Mouse (Mus musculus) lung, embryonic 15.5 days (tissue): ENCODE data around the gene Rapgef5. TPM values are rescaled to one million over a fixed set of nuclear protein-coding genes. Genes with fewer than 3 reads are reported as not detected.
A peak's percentile ranks its signal among the peaks of the same experiment; 100 is the strongest.

Experiments used
- ATAC-seq: fragments of 200-750 bp; cut with Nextera tagmentation; 2 replicates; pipeline ENCODE4 v1.8.0; 2017; ENCODE audit warnings: moderate number of reproducible peaks, borderline replicate concordance; ENCODE audit not compliant: low FRiP score, low TSS enrichment; ENCODE audit errors: extremely low read depth
- H3K27ac ChIP-seq: fragments of 300-500 bp; sonication (generic); 2 replicates; pipeline ENCODE4 v1.5.1; 2015; ENCODE audit warnings: moderate library complexity, mild to moderate bottlenecking, inconsistent platforms
- H3K27me3 ChIP-seq: fragments of 300-500 bp; sonication (generic); 2 replicates; pipeline ENCODE4 v1.6.1; 2015; ENCODE audit warnings: inconsistent platforms
- H3K36me3 ChIP-seq: fragments of 300-500 bp; sonication (generic); 2 replicates; pipeline ENCODE4 v1.6.1; 2015; ENCODE audit warnings: inconsistent platforms
- H3K4me1 ChIP-seq: fragments of 300-500 bp; sonication (generic); 2 replicates; pipeline ENCODE4 v1.6.1; 2015; ENCODE audit warnings: inconsistent platforms
- H3K4me2 ChIP-seq: fragments of 300-500 bp; sonication (generic); 2 replicates; pipeline ENCODE4 v1.6.1; 2015; ENCODE audit warnings: inconsistent platforms, mild to moderate bottlenecking, moderate library complexity
- H3K4me3 ChIP-seq: fragments of 300-500 bp; sonication (generic); 2 replicates; pipeline ENCODE4 v1.5.1; 2015; ENCODE audit warnings: mild to moderate bottlenecking, inconsistent platforms
- H3K9ac ChIP-seq: fragments of 300-500 bp; sonication (generic); 2 replicates; pipeline ENCODE4 v1.6.1; 2015; ENCODE audit warnings: inconsistent platforms
- H3K9me3 ChIP-seq: fragments of 300-500 bp; sonication (generic); 2 replicates; pipeline ENCODE4 v1.6.1; 2016; ENCODE audit warnings: inconsistent platforms
- WGBS: fragments of 180-500 bp; shearing (Covaris S2); methylation state at CpG from one replicate; pipeline ENCODE4 v1.1.7; 2015; 5-methylcytosine and 5-hydroxymethylcytosine counted together
- polyA plus RNA-seq: library from polyadenylated mRNA; unstranded; fragments of >200 nt; fragmentation: Nextera tagmentation; extraction: Ambion mirVana; gene quantifications from 2 replicates; pipeline ENCODE4 v1.2.1, GENCODE M21; 2015

Gene Rapgef5
- polyA plus RNA-seq, 1 experiment from 2014 or later = 25.3 TPM

DNA sequence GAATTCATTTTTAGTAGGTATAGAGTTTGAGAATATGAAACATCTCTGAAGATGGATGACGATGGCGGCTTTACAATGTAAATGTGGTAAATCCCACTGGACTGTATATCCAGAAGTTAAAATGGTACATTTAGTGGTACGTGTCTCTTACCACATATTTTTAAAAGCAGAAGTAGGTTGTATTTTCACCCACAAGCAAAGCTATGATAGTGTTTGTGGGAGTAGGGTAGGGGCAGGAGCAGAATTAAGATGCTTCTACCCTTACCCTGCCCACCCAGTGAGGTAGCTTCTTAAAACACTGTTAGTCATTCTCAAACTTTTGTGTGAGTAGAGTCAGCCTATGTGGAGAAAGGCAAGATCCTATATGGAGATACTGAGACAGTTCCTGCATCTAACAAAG, 13.4 kb upstream of the Rapgef5 start:
- no peak overlapping the region for H3K4me3 ChIP-seq
- ATAC-seq = no peak
- H3K27me3 ChIP-seq = no peaks in the 10 kb centered on the region
- H3K36me3 ChIP-seq = no peaks in the 10 kb centered on the region
- H3K4me2 ChIP-seq = no peak overlapping the region
- WGBS = 95% methylated on average over 3 of the region's 3 CpGs
- no peak overlapping the region for H3K9ac ChIP-seq
- no peaks in the 10 kb centered on the region for H3K9me3 ChIP-seq
- no peak overlapping the region for H3K27ac ChIP-seq
- 0 out of 2 replicates have a peak, but pooled peaks cover 5% of the 10 kb centered on the region for H3K4me1 ChIP-seq

DNA sequence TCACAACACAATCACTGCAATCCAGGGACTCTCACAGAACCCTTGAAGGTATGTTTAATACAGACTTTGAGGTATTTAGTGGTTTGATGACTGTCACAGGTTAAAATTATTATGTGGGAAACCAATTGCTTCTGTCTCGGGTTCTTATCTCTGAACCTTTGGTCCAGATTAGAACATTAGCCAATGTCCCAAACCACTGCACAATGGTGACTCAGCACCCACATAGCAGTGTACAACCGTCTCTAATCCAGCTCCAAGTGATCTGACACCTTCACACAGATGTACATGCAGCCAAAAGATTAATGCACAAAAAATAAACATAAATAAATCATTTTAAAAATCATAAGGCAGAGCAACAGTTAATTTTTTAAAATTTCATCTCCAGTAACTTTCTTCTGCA, 11.1 kb upstream of the Rapgef5 start:
- ATAC-seq = no peak
- WGBS = 62% methylated on average over 2 of the region's 2 CpGs

DNA sequence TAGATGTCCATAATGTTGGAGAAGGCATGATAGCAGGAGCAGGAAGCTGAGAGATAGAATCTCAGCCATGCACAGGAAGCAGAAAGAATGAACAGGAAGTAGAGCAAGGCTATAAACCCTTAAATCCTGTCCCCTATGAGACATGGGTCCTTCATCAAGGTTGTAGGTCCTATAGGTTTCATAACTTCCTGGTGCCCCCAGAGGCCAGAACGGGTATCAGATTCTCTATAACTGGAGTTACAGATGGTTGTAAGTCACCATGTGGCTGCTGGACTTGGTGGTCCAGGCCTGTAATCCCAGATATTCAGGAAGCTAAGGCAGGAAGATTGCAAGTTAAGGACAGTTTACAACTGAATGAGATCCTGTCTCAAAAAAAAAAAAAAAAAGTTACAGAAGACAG, 8.5 kb upstream of the Rapgef5 start:
- no peak overlapping the region for H3K27ac ChIP-seq
- no peak overlapping the region for H3K4me3 ChIP-seq
- no peak for ATAC-seq
- no peaks in the 10 kb centered on the region for H3K9me3 ChIP-seq
- no peaks in the 10 kb centered on the region for H3K4me1 ChIP-seq
- no peak overlapping the region for H3K4me2 ChIP-seq
- H3K27me3 ChIP-seq = no peaks in the 10 kb centered on the region
- 63% methylated on average over 1 of the region's 1 CpGs for WGBS
- H3K36me3 ChIP-seq = no peaks in the 10 kb centered on the region
- H3K9ac ChIP-seq = no peak overlapping the region

More for the DNA sequence above, 11.1 kb upstream of the Rapgef5 start:
- H3K36me3 ChIP-seq = no peaks in the 10 kb centered on the region
- no peak overlapping the region for H3K27ac ChIP-seq
- H3K4me1 ChIP-seq = 0 out of 2 replicates have a peak, but pooled peaks cover 5% of the 10 kb centered on the region
- H3K4me3 ChIP-seq = no peak overlapping the region
- H3K9me3 ChIP-seq = no peaks in the 10 kb centered on the region
- H3K4me2 ChIP-seq = no peak overlapping the region
- H3K27me3 ChIP-seq = no peaks in the 10 kb centered on the region
- H3K9ac ChIP-seq = no peak overlapping the region

DNA sequence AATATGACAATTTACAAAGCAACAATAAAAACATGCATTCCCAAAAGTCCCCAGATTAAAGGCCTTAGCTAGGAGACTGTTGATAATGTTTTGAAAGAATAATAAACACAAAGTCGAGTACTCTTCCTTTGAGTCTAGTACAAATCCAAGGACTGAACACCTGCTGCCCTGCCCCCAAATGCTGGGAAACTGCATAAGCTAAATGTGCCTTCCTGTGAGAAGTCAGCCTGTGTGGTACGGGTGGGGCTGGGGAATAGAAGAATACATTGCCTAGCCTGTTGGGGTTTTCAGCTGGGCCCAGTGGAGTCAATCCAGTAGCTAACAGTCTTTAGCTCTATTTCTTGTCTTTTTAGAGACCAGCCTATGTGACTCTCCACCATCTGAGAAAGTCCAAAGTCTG, 6.4 kb upstream of the Rapgef5 start:
- WGBS = 28% methylated on average over 2 of the region's 2 CpGs
- peak; percentile 76; the same call in 1 of the 2 replicates for ATAC-seq
- H3K36me3 ChIP-seq = no peaks in the 10 kb centered on the region

DNA sequence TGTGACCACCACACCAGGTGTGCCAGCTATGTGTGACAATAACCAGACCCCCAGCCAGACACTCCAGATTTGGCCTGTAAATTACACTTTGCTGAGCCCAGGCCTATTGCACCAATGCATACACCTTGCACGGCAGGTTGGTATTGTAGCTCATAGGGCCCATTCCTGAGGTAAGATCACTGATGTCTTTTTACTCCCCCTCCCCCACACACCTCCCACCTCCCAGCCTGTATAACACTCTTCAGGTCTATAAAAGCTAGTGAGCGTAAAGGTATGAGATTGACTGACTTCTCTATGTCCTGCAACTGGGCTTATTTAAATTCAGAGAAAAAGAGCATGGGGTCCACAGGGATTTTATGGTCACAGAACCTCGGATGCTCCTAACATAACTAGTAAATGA, 3.8 kb upstream of the Rapgef5 start:
- Histone ChIP-seq H3K27ac (no peak overlapping the region), H3K9me3 (no peaks in the 10 kb centered on the region), H3K36me3 (no peaks in the 10 kb centered on the region), H3K4me2 (no peak overlapping the region), H3K4me3 (no peak overlapping the region), H3K9ac (no peak overlapping the region), H3K4me1 (peaks cover 2% of the 10 kb centered on the region; the same call in 1 of the 2 replicates), H3K27me3 (no peaks in the 10 kb centered on the region)
- 90% methylated on average over 3 of the region's 3 CpGs for WGBS
- ATAC-seq = no peak

More for the DNA sequence above, 6.4 kb upstream of the Rapgef5 start:
- Histone ChIP-seq H3K4me1 (no peaks in the 10 kb centered on the region), H3K9ac (no peak overlapping the region), H3K27me3 (no peaks in the 10 kb centered on the region), H3K4me3 (no peak overlapping the region), H3K9me3 (no peaks in the 10 kb centered on the region), H3K4me2 (no peak overlapping the region), H3K27ac (no peak overlapping the region)

DNA sequence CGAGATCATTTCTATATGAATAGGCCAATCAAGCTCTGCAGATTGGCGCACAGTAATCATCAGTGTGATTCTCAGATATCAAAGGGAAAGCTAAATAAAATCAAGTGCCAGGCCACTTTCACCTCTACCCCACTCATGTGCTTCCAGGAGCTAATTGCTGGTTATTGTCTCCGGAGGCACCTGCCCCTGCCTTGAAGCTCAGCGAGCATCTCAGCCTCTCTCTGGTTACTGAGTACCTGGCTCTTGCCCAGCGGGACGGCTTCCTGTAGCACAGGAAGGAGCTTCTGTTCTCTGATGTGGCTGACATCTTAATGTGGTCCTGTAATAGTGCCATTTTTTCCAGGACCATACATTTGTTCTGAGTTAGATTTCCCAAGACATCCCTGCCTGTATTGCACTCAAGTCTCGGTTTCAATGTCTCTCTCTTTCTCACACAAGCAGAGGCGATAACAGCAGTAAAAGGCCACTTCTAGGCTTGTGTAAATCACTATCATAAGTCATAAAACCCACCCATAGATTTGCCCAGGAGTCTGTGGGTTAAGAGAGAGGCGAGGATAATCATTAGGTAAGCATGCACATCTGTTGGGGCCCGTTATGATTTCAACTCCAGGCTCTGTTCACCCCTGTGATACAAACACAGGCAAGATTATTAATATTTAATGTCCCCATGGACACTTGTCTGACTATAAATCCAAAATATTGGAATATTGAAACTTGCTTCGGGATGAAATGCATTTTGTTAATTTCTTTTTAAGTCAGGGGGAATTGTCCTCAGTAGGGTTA, 2.9 kb upstream of the Rapgef5 start:
- Histone ChIP-seq H3K9ac (no peak overlapping the region), H3K36me3 (no peaks in the 10 kb centered on the region), H3K27ac (no peak overlapping the region), H3K9me3 (no peaks in the 10 kb centered on the region), H3K4me1 (peaks cover 2% of the 10 kb centered on the region; the same call in 1 of the 2 replicates), H3K4me2 (no peak overlapping the region), H3K4me3 (no peak overlapping the region), H3K27me3 (no peaks in the 10 kb centered on the region)
- no peak for ATAC-seq
- 73% methylated on average over 11 of the region's 11 CpGs for WGBS

DNA sequence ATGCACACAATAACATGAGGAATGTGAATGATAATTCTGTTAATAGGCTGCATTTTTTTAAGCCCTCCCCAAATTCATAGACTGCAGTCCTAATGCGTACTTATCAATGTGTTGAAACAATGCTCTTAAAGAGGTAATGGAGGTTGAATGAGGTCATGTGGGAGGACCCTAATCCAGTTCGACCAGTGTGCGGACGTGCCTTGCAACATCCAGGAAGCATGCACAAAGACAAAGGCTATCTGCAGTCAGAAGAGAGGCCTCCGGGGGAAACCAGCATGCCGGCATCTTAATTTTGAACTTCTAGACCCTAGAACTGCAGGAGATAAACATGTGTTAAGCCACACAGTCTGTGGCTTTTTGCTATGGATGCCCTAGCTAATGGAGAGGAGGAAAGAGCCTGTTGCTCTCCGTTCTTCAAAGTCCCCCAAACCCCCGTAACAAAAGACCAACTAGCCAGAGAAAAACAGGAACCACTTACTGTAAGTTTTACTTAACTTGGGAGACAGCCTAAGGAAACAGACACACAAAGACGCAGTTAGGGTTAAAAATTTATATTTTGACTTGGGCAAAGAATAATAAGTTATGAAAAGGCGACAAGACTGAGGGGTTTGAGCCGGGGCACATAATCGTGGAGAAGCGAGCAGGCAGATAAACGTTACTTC, 1.1 kb downstream of the Rapgef5 start:
- WGBS = 52% methylated on average over 14 of the region's 14 CpGs
- ATAC-seq = no peak
- H3K4me1 ChIP-seq = peaks cover 2% of the 10 kb centered on the region; the same call in 1 of the 2 replicates

DNA sequence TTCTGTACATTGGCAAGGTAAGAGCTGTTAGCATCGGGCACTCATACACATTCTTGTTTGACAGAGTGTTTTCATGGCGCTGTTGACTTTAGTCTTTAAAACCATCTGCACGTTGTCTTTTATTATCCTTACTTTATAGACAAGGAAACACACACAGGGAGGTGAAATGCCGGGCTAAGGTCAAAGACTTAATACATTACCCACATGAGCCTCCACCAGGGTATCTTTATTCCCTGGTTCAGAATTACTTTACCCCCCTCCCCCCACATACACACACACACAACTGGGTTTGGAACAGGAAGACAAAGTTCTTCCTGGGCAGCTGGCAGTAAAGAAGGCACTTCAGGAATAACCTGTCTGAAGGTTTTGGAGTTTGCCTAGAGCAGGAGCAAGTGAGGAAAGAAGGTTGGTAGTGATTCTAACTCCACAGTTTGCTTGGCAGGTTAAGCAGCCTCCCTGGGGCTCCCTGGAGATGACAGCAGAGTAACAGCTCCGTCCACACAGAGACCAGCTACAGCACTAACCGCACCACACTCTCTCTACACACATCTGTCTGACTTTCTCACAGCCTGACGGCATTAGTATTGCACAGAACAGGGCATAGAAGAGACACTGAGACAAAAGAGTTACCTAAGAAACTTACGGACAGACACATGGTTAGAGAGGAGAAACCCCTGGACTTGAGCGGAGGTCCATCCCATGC, 8.2 kb downstream of the Rapgef5 start:
- ATAC-seq = no peak
- Histone ChIP-seq H3K36me3 (no peaks in the 10 kb centered on the region), H3K4me3 (no peak overlapping the region), H3K27me3 (no peaks in the 10 kb centered on the region), H3K27ac (no peak overlapping the region), H3K4me2 (no peak overlapping the region), H3K9ac (no peak overlapping the region), H3K9me3 (no peaks in the 10 kb centered on the region), H3K4me1 (no peaks in the 10 kb centered on the region)
- 49% methylated on average over 9 of the region's 9 CpGs for WGBS

More for the DNA sequence above, 1.1 kb downstream of the Rapgef5 start:
- Histone ChIP-seq H3K27me3 (no peaks in the 10 kb centered on the region), H3K4me2 (no peak overlapping the region), H3K27ac (no peak overlapping the region), H3K9me3 (no peaks in the 10 kb centered on the region), H3K4me3 (no peak overlapping the region), H3K36me3 (no peaks in the 10 kb centered on the region), H3K9ac (no peak overlapping the region)

DNA sequence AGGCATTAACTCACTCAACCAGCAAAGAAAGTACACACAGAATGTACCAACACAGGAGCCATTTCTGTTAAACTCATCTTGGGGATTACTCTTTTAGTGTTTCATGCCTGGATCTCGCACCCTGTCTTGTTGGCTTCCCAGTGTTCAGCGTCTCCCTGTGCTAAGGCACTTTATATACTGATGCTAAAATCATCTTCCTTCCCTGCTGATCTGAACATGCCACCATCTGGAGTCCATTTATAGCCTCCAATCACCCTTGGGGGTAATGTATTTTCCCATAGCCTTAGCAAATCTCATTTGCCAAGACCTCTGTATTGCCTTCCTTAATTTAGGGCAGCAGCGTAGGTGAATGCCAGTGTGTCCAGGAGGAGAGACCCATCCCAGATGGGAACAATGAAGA, 11.6 kb downstream of the Rapgef5 start:
- ATAC-seq = no peak
- Histone ChIP-seq H3K9me3 (no peaks in the 10 kb centered on the region), H3K4me2 (no peak overlapping the region), H3K27ac (no peak overlapping the region), H3K4me3 (no peak overlapping the region), H3K27me3 (peaks cover 6% of the 10 kb centered on the region), H3K9ac (no peak overlapping the region), H3K36me3 (no peaks in the 10 kb centered on the region), H3K4me1 (no peaks in the 10 kb centered on the region)
- WGBS = 80% methylated on average over 3 of the region's 3 CpGs

DNA sequence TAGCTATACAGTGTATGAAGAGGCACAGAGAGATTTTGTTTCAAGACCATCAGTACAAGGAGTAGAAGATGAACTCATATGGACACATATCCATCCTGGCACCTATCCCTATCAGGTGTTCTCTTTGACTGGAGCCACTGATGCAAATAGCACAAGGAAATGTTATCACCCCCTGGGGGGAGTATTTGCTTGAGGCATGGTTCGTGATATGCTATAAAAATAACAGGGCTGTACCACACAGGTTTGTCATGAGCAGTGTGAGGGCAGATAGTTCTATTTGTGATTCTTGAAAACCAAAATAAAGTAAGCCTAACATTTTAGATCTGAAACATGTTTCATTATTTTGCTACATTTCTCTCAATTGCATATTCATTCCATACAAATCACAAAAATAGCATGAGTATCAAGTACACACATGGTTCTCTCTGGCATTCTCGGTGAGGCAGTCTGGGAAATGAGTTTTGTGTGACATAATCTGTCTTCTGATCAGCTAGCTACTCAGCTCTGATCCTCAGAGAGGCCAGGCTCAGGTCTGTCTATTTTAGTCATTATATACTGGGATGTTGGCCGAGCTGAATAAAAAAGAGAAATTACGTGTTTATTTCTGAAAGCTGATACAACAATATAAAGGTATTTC, 12.3 kb downstream of the Rapgef5 start:
- Histone ChIP-seq H3K4me2 (no peak overlapping the region), H3K9ac (no peak overlapping the region), H3K9me3 (no peaks in the 10 kb centered on the region), H3K36me3 (no peaks in the 10 kb centered on the region), H3K27ac (no peak overlapping the region), H3K4me1 (no peaks in the 10 kb centered on the region), H3K4me3 (no peak overlapping the region), H3K27me3 (peaks cover 13% of the 10 kb centered on the region)
- ATAC-seq = no peak
- 73% methylated on average over 4 of the region's 4 CpGs for WGBS

DNA sequence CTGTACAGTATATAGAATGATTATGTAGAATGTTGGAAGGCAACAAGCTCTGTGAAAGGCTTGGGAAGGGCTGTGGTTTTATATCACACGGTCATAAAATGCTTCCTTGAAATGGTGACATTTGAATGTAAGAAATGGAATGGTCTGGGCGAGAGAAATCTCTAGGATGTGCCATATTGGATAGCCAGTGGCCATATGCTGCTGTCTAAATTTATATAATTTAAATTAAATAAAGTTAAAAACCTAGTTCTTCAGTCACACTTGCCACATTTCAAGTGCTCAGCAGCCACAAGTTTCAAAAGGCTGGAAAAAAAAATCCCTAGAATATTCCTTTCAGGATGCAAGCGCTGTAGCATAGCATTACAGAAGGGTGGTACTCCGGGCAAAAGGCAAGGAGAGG, 14.8 kb downstream of the Rapgef5 start:
- Histone ChIP-seq H3K36me3 (no peaks in the 10 kb centered on the region), H3K27me3 (peaks cover 24% of the 10 kb centered on the region), H3K27ac (no peak overlapping the region), H3K4me2 (no peak overlapping the region), H3K9ac (no peak overlapping the region), H3K9me3 (no peaks in the 10 kb centered on the region), H3K4me1 (peaks cover 5% of the 10 kb centered on the region; the same call in 1 of the 2 replicates), H3K4me3 (no peak overlapping the region)
- no peak for ATAC-seq
- 87% methylated on average over 4 of the region's 4 CpGs for WGBS
